Mouse (Mus musculus) kidney, postnatal 25 days (tissue): Measurements from ENCODE around the gene Olfr1355.
"Not testable (repeated sequence)": the region's sequence is repeated elsewhere in the genome, so short reads cannot be mapped to it uniquely, and the experiment has no call there.

Experiments used
- DNase-seq, 2 experiments: peaks; one replicate each; pipeline ENCODE4 v3.0.0; 2021; ENCODE audit warnings: mixed read lengths in 2 of 2

Olfr1355 gene

DNA sequence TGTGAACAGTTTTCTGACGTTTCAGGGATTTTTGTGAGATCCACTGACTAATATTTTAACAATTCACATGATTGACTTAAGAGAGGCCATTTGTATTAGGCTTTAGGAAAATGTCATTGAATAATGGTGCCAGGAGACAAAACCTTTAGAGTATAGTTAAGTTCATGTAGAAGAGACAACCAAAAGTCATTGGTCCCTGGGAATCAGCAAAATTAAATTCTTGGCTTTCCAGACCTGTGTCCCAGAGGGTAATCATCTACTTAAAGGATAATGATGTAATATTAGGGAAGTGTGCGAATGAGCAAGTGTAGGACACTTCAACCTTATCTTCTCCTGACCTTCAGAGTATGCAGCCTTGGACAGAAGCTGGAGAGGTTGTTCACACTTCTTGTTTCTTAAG lies at the start of gene Olfr1355:
Gene Olfr1355, plus strand, starts transcription at position 301 of the 400 bp plus-strand sequence.
- DNase-seq: no peak

DNA sequence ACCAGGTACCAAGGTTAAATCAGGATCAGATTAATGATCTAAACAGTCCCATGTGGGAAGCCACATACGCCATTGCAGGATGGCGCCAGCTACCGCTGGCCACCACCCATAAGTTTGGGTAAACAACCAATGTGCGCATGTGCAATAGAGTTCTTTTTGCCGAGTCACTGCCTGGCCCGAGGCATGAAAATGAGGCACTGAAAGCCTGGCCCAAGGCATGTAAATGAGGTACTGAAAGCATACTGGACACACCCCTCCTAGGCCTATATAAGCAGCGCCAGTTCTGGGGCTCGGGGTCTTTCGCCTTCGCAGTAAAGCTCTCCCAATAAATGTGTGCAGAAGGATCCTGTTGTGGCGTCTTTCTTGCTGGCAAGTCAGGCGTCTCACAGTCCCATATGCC lies 34.9 kb upstream of the Olfr1355 start:
- DNase-seq: not testable (repeated sequence)

DNA sequence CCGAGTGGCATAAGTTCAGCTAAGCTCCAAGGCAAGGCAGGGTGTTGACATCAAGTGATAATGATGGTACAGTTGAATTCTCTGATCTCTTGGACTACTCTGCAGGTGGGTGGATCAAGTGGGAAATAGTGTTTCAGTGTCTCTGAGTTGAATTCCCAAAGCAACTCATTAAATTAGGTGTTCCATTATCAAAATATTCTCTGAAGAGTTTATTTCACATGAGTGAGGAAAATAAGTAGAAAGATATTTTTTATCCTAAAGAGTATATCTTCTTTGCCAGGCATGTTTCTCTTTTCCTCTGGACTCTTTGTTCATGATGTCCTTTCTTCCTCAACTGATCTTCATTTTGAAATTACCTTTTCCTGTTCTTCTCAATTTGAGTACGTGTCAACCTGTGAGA lies 23.3 kb upstream of the Olfr1355 start, which contains the start of gene Olfr1356:
Gene Olfr1356, minus strand, starts transcription at position 101 of the 400 bp plus-strand sequence.
- no peak for DNase-seq

DNA sequence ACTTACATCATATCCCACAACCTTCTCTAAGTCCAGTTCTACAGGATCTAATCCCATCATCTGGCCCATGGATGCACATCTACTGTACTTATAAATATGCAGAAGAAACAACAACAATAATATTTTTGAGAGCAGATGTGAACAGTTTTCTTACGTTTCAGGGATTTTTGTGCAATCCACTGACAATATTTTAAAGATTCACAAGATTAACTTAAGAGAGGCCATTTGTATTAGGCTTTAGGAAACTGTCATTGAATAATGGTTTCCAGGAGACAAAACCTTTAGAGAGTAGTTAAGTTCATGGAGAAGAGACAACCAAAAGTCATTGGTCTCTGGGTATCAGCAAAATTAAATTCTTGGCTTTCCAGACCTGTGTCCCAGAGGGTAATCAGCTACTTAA lies 37.5 kb downstream of the Olfr1355 start, which contains the start of gene Olfr1354:
Gene Olfr1354, plus strand, starts transcription at position 301 of the 400 bp plus-strand sequence.
- not testable (repeated sequence) for DNase-seq
